Mouse (Mus musculus): ENCODE data around the gene Carnmt1. TPM values are rescaled to one million over a fixed set of nuclear protein-coding genes. Genes with fewer than 3 reads are reported as not detected.

The Carnmt1 gene
- polyA plus RNA-seq, 1 experiment, result 10.8 TPM

GRCm38 (mm10) chr19:18652592-18652991 lies 18.0 kb upstream of the Carnmt1 start:
- peaks cover 14% of the 10 kb centered on the region for H3K4me1 ChIP-seq (ENCODE audit: control insufficient read depth, insufficient read depth, low read length)
- no peak for TF ChIP-seq CTCF (IDR thresholded peaks at IDR 0.05; ENCODE audit: low read depth, low read length)
- TF ChIP-seq POLR2A (IDR thresholded peaks at IDR 0.05; ENCODE audit: borderline replicate concordance, low read depth, low read length), result no peak
- H3K4me3 ChIP-seq (ENCODE audit: insufficient read depth, low read length), result no peak overlapping the region
- H3K27ac ChIP-seq (ENCODE audit: insufficient read depth, low read depth, low read length), result no peak overlapping the region

- Histone ChIP-seq H3K4me1 (ENCODE audit: control insufficient read depth, insufficient read depth, low read length) (peaks cover 13% of the 10 kb centered on the region), H3K4me3 (ENCODE audit: insufficient read depth, low read length) (no peak overlapping the region), H3K27ac (ENCODE audit: insufficient read depth, low read depth, low read length) (no peak overlapping the region)
- TF ChIP-seq CTCF (IDR thresholded peaks at IDR 0.05; ENCODE audit: low read depth, low read length), result no peak
These were observed 17.5 kb upstream of the Carnmt1 start for GRCm38 (mm10) chr19:18653058-18653457.

- no peak for TF ChIP-seq POLR2A (IDR thresholded peaks at IDR 0.05; ENCODE audit: borderline replicate concordance, low read depth, low read length)
- no peak for TF ChIP-seq CTCF (IDR thresholded peaks at IDR 0.05; ENCODE audit: low read depth, low read length)
- no peak overlapping the region for H3K27ac ChIP-seq (ENCODE audit: insufficient read depth, low read depth, low read length)
- no peak overlapping the region for H3K4me3 ChIP-seq (ENCODE audit: insufficient read depth, low read length)
- H3K4me1 ChIP-seq (ENCODE audit: control insufficient read depth, insufficient read depth, low read length), result peaks cover 13% of the 10 kb centered on the region
These were observed 16.2 kb upstream of the Carnmt1 start for GRCm38 (mm10) chr19:18654330-18654729.

- TF ChIP-seq CTCF (IDR thresholded peaks at IDR 0.05; ENCODE audit: low read depth, low read length), result no peak
- no peak for TF ChIP-seq POLR2A (IDR thresholded peaks at IDR 0.05; ENCODE audit: borderline replicate concordance, low read depth, low read length)
- H3K4me3 ChIP-seq (ENCODE audit: insufficient read depth, low read length), result no peak overlapping the region
- H3K27ac ChIP-seq (ENCODE audit: insufficient read depth, low read depth, low read length), result no peak overlapping the region
- H3K4me1 ChIP-seq (ENCODE audit: control insufficient read depth, insufficient read depth, low read length), result peaks cover 13% of the 10 kb centered on the region
These were observed 15.6 kb upstream of the Carnmt1 start for GRCm38 (mm10) chr19:18654984-18655383.

- H3K27ac ChIP-seq (ENCODE audit: insufficient read depth, low read depth, low read length), result no peak overlapping the region
- TF ChIP-seq CTCF (IDR thresholded peaks at IDR 0.05; ENCODE audit: low read depth, low read length) (no peak), POLR2A (IDR thresholded peaks at IDR 0.05; ENCODE audit: borderline replicate concordance, low read depth, low read length) (no peak)
- peaks cover 13% of the 10 kb centered on the region for H3K4me1 ChIP-seq (ENCODE audit: control insufficient read depth, insufficient read depth, low read length)
- H3K4me3 ChIP-seq (ENCODE audit: insufficient read depth, low read length), result no peak overlapping the region
These were observed 14.6 kb upstream of the Carnmt1 start for GRCm38 (mm10) chr19:18655999-18656398.

GRCm38 (mm10) chr19:18658473-18658872 lies 12.1 kb upstream of the Carnmt1 start:
- Histone ChIP-seq H3K27ac (ENCODE audit: insufficient read depth, low read depth, low read length) (no peak overlapping the region), H3K4me3 (ENCODE audit: insufficient read depth, low read length) (no peak overlapping the region), H3K4me1 (ENCODE audit: control insufficient read depth, insufficient read depth, low read length) (peaks cover 11% of the 10 kb centered on the region)
- no peak for TF ChIP-seq POLR2A (IDR thresholded peaks at IDR 0.05; ENCODE audit: borderline replicate concordance, low read depth, low read length)
- TF ChIP-seq CTCF (IDR thresholded peaks at IDR 0.05; ENCODE audit: low read depth, low read length), result no peak

GRCm38 (mm10) chr19:18659349-18659748 lies 11.2 kb upstream of the Carnmt1 start:
- TF ChIP-seq CTCF (IDR thresholded peaks at IDR 0.05; ENCODE audit: low read depth, low read length), result no peak
- no peak for TF ChIP-seq POLR2A (IDR thresholded peaks at IDR 0.05; ENCODE audit: borderline replicate concordance, low read depth, low read length)
- H3K4me3 ChIP-seq (ENCODE audit: insufficient read depth, low read length), result no peak overlapping the region
- peaks cover 14% of the 10 kb centered on the region for H3K4me1 ChIP-seq (ENCODE audit: control insufficient read depth, insufficient read depth, low read length)
- H3K27ac ChIP-seq (ENCODE audit: insufficient read depth, low read depth, low read length), result no peak overlapping the region

- no peak for TF ChIP-seq POLR2A (IDR thresholded peaks at IDR 0.05; ENCODE audit: borderline replicate concordance, low read depth, low read length)
- no peak for TF ChIP-seq CTCF (IDR thresholded peaks at IDR 0.05; ENCODE audit: low read depth, low read length)
- no peak overlapping the region for H3K27ac ChIP-seq (ENCODE audit: insufficient read depth, low read depth, low read length)
- H3K4me1 ChIP-seq (ENCODE audit: control insufficient read depth, insufficient read depth, low read length), result peaks cover 7% of the 10 kb centered on the region; the same call in 1 of the 2 replicates
- H3K4me3 ChIP-seq (ENCODE audit: insufficient read depth, low read length), result no peak overlapping the region
These were observed 10.1 kb upstream of the Carnmt1 start for GRCm38 (mm10) chr19:18660466-18660865.

- TF ChIP-seq POLR2A (IDR thresholded peaks at IDR 0.05; ENCODE audit: borderline replicate concordance, low read depth, low read length) (no peak), CTCF (IDR thresholded peaks at IDR 0.05; ENCODE audit: low read depth, low read length) (no peak)
- H3K27ac ChIP-seq (ENCODE audit: insufficient read depth, low read depth, low read length), result no peak overlapping the region
- H3K4me1 ChIP-seq (ENCODE audit: control insufficient read depth, insufficient read depth, low read length), result peaks cover 7% of the 10 kb centered on the region; the same call in 1 of the 2 replicates
- H3K4me3 ChIP-seq (ENCODE audit: insufficient read depth, low read length), result no peak overlapping the region
These were observed 8.9 kb upstream of the Carnmt1 start for GRCm38 (mm10) chr19:18661683-18662082.

GRCm38 (mm10) chr19:18663904-18664303 lies 6.7 kb upstream of the Carnmt1 start:
- Histone ChIP-seq H3K27ac (ENCODE audit: insufficient read depth, low read depth, low read length) (peak overlapping the region; percentile 18), H3K4me1 (ENCODE audit: control insufficient read depth, insufficient read depth, low read length) (peaks cover 7% of the 10 kb centered on the region; the same call in 1 of the 2 replicates), H3K4me3 (ENCODE audit: insufficient read depth, low read length) (no peak overlapping the region)
- TF ChIP-seq POLR2A (IDR thresholded peaks at IDR 0.05; ENCODE audit: borderline replicate concordance, low read depth, low read length) (no peak), CTCF (IDR thresholded peaks at IDR 0.05; ENCODE audit: low read depth, low read length) (no peak)

GRCm38 (mm10) chr19:18666966-18667365 lies 3.6 kb upstream of the Carnmt1 start:
- peaks cover 10% of the 10 kb centered on the region for H3K4me1 ChIP-seq (ENCODE audit: control insufficient read depth, insufficient read depth, low read length)
- no peak overlapping the region for H3K27ac ChIP-seq (ENCODE audit: insufficient read depth, low read depth, low read length)
- no peak overlapping the region for H3K4me3 ChIP-seq (ENCODE audit: insufficient read depth, low read length)
- TF ChIP-seq POLR2A (IDR thresholded peaks at IDR 0.05; ENCODE audit: borderline replicate concordance, low read depth, low read length) (no peak), CTCF (IDR thresholded peaks at IDR 0.05; ENCODE audit: low read depth, low read length) (no peak)

Measured in bone marrow macrophage, adult 2 months (primary cell).